Comparison of ENCODE assay signal across 8 mouse cellular contexts in the genomic region with DNA sequence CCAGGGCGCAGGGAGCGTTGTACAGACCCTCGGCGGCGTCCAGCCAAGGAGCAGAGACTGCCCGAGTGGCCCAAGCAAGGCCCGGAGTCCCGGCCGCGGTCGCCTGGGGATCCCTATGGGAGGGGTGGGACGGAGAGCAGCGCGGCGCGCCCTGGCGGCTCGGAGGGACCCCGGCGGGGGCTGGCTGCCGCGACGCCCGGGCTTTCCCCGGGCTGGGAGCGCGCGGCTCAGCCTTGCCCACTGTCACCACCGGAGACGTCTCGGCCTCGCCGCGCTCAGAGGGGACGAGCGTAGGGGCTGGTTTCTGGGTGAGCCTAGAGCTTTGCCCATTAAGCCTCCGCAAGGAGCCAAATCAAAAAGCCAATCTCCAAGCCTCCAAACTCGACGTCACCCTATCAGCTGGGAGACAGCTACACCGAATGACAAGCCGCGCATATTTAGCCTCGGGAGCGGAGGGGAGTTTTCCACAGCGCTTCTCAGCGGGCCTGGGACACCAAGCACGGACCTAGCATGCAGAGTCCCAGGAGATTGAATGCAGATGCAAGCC. TPM values are rescaled to one million over a fixed set of nuclear protein-coding genes. Genes with fewer than 3 reads are reported as not detected.
DNase-seq lines count a peak whose midpoint lies in the region; ATAC-seq and TF ChIP-seq lines count a peak whose summit lies in the region.

A gene (minus strand): TSS at position 306 of the 547 bp plus-strand sequence.

- peak within 1 kb of the TSS; percentile 79 for H3K9ac ChIP-seq in forebrain, embryonic 12.5 days
- H3K9ac ChIP-seq in midbrain, embryonic 13.5 days (replicated peaks): peak within 1 kb of the TSS; percentile 85

- ATAC-seq in forebrain, embryonic 12.5 days (ENCODE audit: low FRiP score): peak; percentile 84
- peak; percentile 82 for ATAC-seq in midbrain, embryonic 13.5 days

- no peak for TF ChIP-seq CTCF in testis, adult 2 months (IDR thresholded peaks at IDR 0.05; ENCODE audit: control insufficient read depth, insufficient read depth, insufficient replicate concordance, low read depth, low read length)

- no peaks in the 10 kb centered on the region for H3K36me3 ChIP-seq in forebrain, embryonic 12.5 days (replicated peaks)
- H3K36me3 ChIP-seq in midbrain, embryonic 13.5 days: no peaks in the 10 kb centered on the region
- no peaks in the 10 kb centered on the region for H3K36me3 ChIP-seq in testis, adult 2 months (ENCODE audit: control insufficient read depth, insufficient read depth, low read length)

- peak within 1 kb of the TSS; percentile 56 for H3K27ac ChIP-seq in forebrain, embryonic 12.5 days
- peak within 1 kb of the TSS; percentile 85 for H3K27ac ChIP-seq in midbrain, embryonic 13.5 days
- no peak within 1 kb of the TSS for H3K27ac ChIP-seq in testis, adult 2 months (ENCODE audit: control insufficient read depth, insufficient read depth, low read depth, low read length)

- peaks cover 25% of the 10 kb centered on the region for H3K27me3 ChIP-seq in forebrain, embryonic 12.5 days
- H3K27me3 ChIP-seq in midbrain, embryonic 13.5 days: peaks cover 7% of the 10 kb centered on the region
- no peaks in the 10 kb centered on the region; the same call in 1 of the 2 replicates for H3K27me3 ChIP-seq in testis, adult 2 months (ENCODE audit: control insufficient read depth, insufficient read depth, low read length)

- H3K4me3 ChIP-seq in forebrain, embryonic 12.5 days (replicated peaks): peak within 1 kb of the TSS; percentile 57
- peak within 1 kb of the TSS; percentile 66 for H3K4me3 ChIP-seq in midbrain, embryonic 13.5 days (replicated peaks)
- H3K4me3 ChIP-seq in testis, adult 2 months (ENCODE audit: control insufficient read depth, low read depth, low read length): peak within 1 kb of the TSS; percentile 23

- intact Hi-C loops in left cerebral cortex, postnatal 25 days (cut with DNase I): loop anchor here (5.0 kb wide), 1 partner anchor 126 kb away; no protein-coding TSS in a partner anchor

- WGBS in forebrain, embryonic 12.5 days: under 1% methylated on average over 47 of the region's 47 CpGs
- WGBS in midbrain, embryonic 13.5 days: 0% methylated on average over 44 of the region's 47 CpGs

- TF ChIP-seq POLR2A in testis, adult 2 months (IDR thresholded peaks at IDR 0.05; ENCODE audit: control insufficient read depth, low read depth, low read length): no peak

- peak; percentile 57 for DNase-seq in Muller cell, postnatal 12 days (ENCODE audit: inconsistent ontology term)
- DNase-seq in brain, embryonic 18.5 days (ENCODE audit: low read depth, low spot score): peak; percentile 60
- peak; percentile 29 for DNase-seq in heart, postnatal 4 days
- peak; percentile 64 to 81 for DNase-seq in left cerebral cortex, postnatal 25 days (ENCODE audit: low spot score in 2 of 2)
- DNase-seq in natural killer cell, adult 2 months (ENCODE audit: low spot score in 2 of 2): no peak

- H3K9me3 ChIP-seq in forebrain, embryonic 12.5 days: no peaks in the 10 kb centered on the region
- no peaks in the 10 kb centered on the region for H3K9me3 ChIP-seq in midbrain, embryonic 13.5 days

- peak within 1 kb of the TSS; percentile 95 for H3K4me2 ChIP-seq in forebrain, embryonic 12.5 days
- H3K4me2 ChIP-seq in midbrain, embryonic 13.5 days (replicated peaks): peak within 1 kb of the TSS; percentile 83

- H3K4me1 ChIP-seq in forebrain, embryonic 12.5 days: peaks cover 18% of the 10 kb centered on the region
- H3K4me1 ChIP-seq in midbrain, embryonic 13.5 days (replicated peaks): peaks cover 19% of the 10 kb centered on the region
- H3K4me1 ChIP-seq in testis, adult 2 months (ENCODE audit: control insufficient read depth, insufficient read depth, low read length): peaks cover 14% of the 10 kb centered on the region

RNA-seq across cellular contexts. Expression of the gene that starts here (rescaled TPM):
- 1.7 and 2.2 TPM in 2 replicates for polyA plus RNA-seq in forebrain, embryonic 12.5 days (2016; fragmentation: Nextera tagmentation; extraction: Ambion mirVana)
- under 1 TPM; 0.14 to 0.61 TPM for total RNA-seq in heart, postnatal 4 days (2021)
- 10 to 100 TPM; 17.3 to 23.8 TPM for total RNA-seq in left cerebral cortex, postnatal 25 days (2021)
- 3.4 and 3.6 TPM in 2 replicates for polyA plus RNA-seq in midbrain, embryonic 13.5 days (2015; fragmentation: Nextera tagmentation; extraction: Ambion mirVana)
- 0.05 and 0.07 TPM in 2 replicates for polyA plus RNA-seq in testis, adult 2 months (2012; rRNA removed)

Comparison
In these comparisons a context has a peak if more than half of its experiments do, and no peak if none do; other contexts are left out.
1. RNA of the gene that starts here (total RNA-seq): 17.3 to 23.8 TPM in left cerebral cortex, postnatal 25 days; 0.14 to 0.61 TPM in heart, postnatal 4 days; every median in the first group is over 10 times any median in the second.
2. Peak in DNase-seq in heart, postnatal 4 days; RNA of the gene not detected or under 1 TPM.
3. DNase-seq: peak in Muller cell, postnatal 12 days (single experiment), brain, embryonic 18.5 days (single experiment) and left cerebral cortex, postnatal 25 days (2 of 2); none in natural killer cell, adult 2 months (0 of 2).
4. Peak in every context shown above with its lines, with median percentiles within 50 percentile points of each other: H3K4me3 ChIP-seq.